Mouse (Mus musculus): Measurements from ENCODE around the gene Slc16a13.
A peak's percentile ranks its signal among the peaks of the same experiment; 100 is the strongest.

Slc16a13 gene

DNA sequence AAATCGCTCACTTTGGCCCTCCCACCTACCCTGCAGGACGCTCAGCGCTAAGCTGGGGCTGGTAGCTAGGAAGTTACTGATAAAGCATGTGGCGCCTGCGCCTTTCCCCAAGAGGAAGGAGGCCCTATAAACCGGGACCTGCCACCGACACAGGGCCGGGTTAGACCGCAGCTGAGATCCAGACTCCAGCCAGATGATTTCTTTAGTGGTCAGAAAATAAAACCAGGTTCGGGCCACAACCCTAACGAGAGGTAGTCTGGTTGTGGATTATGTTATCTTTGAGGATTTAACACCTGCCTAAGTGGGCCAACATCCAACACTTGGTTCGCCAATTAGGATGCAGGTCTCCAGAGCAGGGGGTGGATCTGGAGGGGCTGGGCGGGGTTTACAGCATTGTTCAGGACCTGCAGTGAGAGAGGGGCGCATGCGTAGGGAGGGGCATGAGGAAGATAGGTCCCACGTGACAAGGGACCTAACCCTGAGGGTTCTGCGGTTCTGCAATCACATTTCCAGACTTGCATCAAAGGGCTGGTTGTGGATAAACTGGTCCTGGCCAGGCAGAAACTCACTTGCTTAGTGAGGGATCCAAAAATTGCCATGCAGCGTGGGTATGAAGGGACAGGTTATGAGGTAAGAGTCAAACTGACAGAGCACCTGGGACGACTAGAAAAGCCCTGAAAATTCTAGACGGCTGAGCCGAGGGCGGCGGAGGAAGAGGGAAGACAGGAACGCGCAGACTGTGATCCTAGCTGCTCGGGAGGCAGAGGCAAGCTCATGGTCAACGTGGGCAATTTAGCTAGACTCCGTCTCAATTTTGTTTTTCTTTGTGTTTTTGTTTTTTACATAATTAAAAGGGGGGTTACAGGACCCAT is at the start of gene Slc16a13:
TSS of gene Slc16a13 (minus strand) at position 334 of the 872 bp plus-strand sequence.
- DNase-seq (ENCODE audit: low spot score) = peak; percentile 94

DNA sequence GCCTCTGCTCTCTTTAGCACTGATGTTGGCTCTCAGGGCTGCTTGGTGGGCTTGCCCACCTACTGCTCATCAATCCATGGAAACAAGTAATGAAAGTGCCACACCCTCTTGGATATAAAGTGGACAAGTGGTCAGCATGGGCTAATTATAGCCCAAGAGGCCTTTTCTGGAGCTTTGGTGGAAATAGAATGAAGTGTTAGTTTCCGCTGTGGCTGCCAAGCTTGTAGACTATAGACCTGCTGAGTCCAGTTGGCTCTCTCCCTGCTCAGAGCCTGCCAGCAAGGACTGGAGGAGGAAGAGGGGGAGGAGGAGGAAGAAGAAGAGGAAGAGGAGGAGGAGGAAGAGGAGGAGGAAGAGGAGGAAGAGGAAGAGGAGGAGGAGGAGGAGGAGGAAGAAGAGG is 45.5 kb upstream of the Slc16a13 start:
- DNase-seq (ENCODE audit: low spot score) = no peak

DNA sequence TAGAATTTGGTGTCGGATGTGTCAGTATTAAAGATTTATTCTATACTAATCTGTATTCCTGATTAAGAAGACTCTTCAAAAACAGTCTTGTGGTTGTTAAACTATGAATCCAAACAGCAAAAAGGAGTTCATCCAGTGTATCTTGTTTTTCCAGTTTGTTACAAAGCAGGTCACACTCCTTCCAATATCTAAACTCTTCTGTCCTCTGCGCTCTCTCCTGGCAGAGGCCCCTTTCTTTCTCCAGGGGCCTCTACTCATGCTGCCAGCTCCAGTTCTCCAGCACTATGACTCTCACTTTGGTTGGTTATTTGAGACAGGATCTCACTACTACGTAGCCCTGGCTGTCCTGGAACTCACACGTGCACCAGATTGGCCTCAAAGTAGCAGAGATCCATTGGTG is 45.0 kb upstream of the Slc16a13 start:
- DNase-seq (ENCODE audit: low spot score) = no peak

DNA sequence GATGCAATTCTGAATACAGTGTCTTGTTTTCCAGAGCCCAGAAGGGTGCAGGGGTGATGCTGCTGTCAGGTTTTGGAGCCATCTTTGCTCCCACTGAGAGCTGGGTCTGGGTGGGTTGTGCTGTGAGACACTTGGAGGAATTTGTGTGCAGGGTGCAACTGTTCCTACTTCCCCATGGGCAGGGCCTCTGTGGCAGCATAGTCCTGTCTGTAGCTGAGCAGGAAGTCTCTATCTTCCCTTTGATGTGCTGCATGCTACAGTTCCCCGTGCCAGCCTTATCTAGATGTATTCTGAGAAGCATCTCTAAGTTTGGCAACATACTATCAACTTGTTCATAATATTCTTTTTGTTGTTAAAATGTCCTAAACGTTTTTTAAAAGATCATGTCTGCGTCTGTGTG is 44.4 kb upstream of the Slc16a13 start:
- no peak for DNase-seq (ENCODE audit: low spot score)

DNA sequence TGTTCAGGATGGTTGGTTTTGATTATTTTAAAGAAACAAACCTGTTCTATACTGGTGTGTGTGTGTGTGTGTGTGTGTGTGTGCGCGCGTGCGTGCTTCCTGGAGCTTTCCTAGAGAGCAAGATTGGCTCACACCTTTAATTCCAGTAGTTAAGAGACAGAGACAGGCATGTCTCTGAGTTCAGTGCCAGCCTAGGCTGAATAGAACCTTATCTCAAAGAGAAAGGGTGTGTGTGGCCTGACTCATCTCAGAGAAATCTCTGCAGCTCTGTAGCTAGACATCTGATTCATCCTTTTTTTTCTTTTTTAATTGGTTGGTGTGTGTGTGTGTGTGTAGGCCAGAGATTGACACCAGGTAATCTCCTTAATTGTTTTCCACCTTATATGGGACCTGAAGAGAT is 38.2 kb upstream of the Slc16a13 start:
- DNase-seq (ENCODE audit: low spot score) = no peak

DNA sequence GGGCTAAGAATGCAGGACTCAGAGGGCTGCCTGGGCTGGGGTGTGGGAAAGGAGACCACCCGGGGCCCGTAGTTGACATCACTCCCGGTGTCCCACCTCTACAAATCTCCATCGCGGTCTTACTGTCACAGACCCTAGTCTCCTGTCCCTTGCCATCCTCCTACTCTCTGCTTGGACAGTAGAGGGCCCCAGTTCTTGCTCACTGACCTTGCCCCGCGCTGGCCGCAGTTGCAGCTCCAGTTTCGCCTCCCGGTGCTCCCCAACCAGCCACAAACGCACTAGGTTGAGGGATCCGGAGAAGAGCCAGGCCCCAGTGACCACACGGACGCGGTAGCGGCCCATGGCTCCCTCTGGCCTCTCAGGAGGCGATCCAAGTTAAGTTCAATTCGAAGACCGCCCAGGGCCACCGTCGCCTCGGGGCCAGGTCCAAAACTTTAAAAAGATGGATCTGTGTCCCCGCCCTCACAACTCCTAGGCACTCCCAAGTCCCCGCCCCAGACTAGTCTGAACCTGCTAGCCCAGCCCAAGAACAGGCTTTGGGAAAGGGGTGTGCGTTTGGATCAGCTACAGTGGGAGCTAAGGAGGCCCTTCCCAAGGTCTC is 34.2 kb upstream of the Slc16a13 start, which contains the start of gene Alox12:
TSS of gene Alox12 (minus strand) at position 423 of the 601 bp plus-strand sequence.
- DNase-seq (ENCODE audit: low spot score) = no peak

DNA sequence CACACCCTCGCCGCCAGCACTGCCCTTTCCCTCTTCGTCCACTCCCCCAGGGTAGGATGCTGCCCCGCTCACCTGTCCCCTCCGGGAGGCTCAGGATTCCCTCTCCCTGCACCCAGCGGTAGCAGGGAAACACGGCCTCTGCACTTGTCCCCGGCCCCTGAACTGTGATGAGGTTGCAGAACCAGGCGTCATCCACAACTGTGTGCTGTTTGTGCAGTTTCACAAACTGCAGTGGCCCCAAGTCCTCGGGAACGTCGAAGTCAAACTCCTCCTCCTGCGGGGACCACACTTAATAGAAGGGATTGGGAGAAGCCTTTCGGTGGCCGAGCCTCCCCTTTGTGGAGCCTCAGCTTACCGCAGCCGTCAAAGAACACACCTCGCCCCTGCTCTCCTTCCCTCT is 33.5 kb upstream of the Slc16a13 start:
- no peak for DNase-seq (ENCODE audit: low spot score)

DNA sequence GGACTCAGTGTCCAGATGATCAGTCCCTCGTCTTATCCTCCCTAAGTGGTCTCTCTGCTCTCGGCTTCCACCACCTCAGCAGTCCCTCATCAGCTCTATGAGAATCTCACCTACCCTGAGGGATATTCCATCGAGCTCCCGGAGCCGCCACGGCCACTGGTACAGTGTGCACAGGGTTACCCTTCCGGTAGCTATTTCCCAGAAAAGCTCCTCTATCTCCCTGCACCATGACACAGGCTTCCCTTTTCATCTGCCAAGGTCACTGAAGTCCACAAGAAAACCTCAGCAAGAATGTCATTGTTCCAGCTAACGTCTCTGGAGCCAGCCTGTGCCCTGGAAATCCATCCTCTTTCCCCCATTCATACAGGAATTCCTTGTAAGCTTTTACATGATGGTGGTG is 31.0 kb upstream of the Slc16a13 start:
- DNase-seq (ENCODE audit: low spot score) = no peak

DNA sequence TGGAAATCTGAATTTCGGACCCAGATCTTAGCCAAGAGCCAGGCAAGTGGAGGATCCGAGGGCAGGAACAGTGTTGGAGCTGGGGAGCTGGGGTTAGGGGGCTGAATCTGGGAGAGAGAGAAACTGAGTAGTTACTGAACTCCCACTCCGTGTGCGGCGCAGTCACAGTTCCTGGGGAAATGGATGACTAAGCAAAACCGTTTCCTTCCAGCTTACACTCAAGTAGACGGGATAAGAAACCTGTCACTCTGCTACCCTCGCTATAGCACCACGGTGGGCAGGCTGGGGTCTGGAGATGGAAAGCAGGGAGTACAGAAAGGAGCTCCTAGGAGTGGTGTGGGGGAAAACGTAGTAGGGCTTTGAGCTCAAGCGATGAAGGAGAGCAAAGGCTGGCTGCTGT is 29.3 kb upstream of the Slc16a13 start:
- no peak for DNase-seq (ENCODE audit: low spot score)

DNA sequence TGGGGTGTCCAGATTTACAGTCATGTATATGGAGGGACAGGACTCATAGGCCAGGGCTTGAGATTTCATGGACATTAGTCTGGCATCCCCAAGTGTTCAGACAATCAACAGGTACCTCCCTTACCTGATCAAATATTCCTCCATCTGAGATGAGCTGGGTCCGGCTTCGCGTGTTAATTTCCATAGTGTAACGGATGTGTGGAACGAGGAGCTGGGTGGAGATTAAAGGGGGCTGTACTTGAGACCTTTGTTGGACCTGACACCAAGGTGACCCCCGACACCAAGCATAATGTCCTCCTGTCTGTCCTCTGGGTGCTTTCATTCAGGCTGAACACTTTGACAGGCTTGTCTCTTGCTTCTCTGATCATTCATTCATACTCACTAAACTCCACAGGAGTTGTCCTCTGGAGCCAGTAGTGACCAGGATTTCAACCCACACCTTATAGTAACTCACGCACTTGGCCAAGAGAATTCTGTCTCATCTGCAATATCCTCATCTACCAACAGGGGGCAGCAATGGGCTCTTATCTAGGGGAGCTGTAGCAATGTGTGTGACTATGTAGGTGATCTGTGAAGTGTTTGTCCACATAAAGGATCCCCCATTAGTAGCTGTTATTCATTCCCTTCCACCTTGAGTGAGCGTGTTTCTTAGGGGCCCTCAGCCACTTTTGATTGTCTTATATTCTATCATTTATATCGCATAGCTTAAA is 26.4 kb upstream of the Slc16a13 start:
- no peak for DNase-seq (ENCODE audit: low spot score)

DNA sequence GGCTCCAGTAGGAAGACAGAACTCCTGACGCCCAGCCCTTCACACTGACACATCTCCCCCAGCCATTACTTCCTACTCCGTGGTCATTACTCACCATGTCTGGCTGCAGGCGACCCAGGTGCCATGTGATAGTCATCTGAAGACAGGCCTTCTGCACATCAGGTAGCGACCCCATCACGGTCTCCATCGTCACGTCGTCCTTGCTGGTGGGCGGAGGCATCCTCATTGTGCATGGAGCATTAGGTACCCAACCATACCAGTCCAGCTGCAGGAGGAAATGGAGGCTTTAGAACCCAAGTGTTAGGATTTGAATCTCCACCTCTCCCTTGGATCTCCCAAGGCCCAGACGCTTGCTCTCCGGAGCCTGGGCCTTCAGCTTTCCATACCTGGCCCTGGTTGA is 21.7 kb upstream of the Slc16a13 start:
- no peak for DNase-seq (ENCODE audit: low spot score)

DNA sequence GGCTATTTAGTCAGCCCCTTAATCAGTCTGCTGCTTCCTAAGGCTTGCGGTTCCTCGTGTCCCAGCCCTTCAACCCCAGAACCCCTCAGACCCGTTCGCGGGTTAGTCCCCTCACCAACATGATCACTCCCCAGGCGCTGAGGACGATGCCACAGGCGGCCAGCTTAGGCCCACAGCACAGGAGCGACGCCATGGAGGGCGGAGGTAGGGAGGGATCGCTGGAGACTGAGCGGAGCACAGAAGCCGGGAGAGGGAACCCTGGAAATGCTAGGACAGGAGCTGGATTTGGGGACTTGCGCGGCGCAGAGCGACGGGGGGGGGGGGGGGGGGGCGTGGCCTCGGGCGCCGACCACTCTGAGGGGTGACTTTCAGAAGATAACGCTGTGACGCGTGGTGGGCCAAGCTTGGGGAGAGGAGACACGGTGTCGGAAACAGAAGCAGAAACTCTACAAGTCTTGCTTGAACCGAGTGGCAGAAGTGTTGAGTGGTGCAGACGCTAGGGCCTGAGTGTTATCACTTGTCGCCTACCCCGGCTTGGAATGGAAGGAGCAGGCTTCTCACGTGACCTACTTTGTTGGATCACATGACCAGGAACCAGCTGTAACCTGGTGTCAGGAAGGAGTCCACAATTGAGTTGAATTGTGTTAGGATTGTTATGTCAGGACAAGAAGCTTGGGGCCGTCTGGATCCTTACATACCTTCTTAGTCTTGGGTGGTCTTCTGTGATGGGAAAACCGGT is 18.8 kb upstream of the Slc16a13 start, which contains the start of the genes Gm21988 and Rnasek:
TSS of gene Gm21988 (minus strand) at position 290 of the 739 bp plus-strand sequence.
TSS of gene Rnasek (minus strand) at position 302 of the 739 bp plus-strand sequence.
- peak; percentile 67 for DNase-seq (ENCODE audit: low spot score)

DNA sequence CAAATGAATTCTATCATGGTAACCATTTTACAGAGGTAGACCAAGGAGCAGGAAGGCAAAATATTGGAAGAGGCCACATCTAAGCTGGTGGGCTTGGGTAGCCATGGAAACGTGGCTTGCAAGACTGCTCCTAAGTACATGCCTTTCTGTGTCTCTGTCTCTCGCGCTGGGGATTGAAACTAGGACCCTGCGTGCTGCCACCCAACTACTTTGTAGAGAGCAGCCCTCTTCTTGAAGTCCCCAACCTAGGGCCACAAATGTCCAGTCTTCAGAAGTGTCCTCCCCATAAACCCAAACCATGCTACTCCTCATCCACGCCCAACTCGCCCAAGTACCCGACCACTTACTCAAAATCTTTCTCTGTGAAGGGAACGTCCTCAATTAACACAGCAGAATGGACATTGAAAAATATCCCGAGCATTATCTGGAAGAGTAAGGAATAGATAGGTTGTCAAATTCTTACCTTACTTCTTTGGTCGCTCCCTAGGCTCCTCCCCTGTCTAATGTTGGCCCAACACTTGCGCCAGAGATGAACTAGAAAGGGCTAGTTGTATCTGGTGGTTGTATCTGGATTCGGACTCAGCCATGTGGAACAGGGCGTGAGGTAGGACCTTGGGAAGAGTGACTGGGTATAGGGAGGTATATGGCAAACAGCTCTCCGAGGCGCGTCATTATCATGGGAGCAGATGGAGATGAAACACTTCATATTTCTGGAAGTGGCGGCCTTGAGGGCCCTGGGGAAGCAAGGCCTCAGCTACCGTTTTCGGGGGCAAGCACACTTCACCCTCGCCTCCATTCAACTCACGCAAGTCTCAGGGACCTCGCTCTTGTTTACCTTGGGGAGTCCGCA is 18.0 kb upstream of the Slc16a13 start:
- no peak for DNase-seq (ENCODE audit: low spot score)

DNA sequence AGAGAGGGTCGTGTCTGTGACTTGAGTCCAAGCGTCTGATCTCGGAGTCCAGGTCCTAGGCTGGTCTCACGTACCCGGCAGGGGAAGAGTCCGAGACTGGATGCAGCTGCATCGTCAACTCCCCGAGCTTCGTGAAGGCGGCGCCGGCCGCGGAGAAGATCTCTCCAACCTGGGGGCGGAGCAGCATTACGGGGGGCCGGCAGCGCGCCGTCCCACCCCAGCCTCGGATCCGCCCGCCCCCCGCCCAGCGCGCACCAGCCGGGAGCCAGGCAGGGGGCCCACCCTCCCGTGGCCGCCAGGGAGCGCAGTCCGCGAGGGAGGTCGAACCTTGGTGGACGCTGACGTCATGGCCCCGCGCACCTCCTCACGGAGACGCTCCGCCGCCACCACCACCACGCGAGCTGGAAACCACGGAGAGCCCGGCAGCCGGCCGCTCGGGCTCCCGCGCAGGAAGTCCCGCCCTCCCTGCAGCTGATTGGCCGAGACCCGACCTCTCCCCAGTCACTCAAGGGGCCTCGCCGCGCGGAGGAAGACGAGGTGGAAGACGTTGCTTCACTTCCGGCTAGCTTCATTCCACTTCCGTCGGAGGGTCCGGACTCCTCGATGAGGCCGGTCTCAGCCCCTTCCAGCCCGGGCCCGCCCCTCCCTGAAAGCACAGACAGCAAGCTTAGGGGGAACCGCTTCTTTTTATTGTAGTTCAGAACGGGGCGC is 16.7 kb upstream of the Slc16a13 start, which contains the start of gene 0610010K14Rik:
TSS of gene 0610010K14Rik (minus strand) at position 458 of the 711 bp plus-strand sequence.
- DNase-seq (ENCODE audit: low spot score) = peak; percentile 96

DNA sequence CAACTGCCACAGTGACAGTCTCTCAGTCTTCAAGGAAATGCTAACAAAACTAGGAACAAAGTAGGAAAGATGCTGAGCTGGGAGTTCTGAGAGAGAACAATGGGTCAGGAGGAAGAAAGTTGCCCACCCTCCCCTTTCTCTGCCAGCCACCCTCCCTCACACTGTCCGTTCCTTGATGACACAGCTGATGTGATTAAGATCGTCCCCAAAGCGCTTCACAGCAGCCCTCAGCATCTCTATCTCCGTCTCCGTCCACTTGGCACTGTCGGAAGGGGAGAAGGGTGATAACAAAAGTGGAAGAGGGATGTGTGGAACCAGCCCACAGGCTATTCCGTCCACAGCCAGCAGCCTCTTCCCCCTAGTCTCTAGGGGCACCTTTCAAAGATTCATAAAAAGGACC is 15.9 kb upstream of the Slc16a13 start:
- no peak for DNase-seq (ENCODE audit: low spot score)

DNA sequence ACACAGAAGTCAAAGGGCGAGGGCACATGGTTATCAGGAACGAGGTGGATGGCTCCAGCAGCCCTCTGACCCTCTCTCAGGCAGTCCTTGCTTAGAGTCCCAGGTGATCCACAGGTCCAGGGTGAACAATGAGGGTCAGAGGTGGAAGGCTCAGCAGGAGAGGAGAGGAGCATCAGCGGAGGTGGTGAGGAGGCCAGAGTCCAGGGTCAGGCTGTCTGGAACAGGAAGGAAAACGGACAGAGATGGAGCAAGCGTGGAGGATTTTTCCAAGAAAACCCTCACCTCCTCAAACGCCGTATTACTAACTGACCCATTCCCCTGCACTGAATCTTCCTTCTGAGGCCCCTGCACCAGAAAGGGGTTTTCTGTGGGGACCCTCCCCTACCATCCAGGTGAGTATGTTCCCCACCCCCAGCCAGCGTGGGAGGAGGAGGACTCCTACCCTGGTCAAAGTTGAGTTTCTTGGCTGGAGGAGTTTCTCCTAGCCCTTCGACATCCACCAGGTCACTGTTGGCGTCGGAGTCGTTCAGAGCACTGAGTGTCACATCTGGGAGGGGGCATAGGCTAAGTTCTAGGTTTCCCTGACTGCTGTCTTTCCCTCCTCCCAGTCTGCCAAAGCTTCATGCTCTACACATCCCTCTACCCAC is 14.5 kb upstream of the Slc16a13 start:
- DNase-seq (ENCODE audit: low spot score) = no peak

DNA sequence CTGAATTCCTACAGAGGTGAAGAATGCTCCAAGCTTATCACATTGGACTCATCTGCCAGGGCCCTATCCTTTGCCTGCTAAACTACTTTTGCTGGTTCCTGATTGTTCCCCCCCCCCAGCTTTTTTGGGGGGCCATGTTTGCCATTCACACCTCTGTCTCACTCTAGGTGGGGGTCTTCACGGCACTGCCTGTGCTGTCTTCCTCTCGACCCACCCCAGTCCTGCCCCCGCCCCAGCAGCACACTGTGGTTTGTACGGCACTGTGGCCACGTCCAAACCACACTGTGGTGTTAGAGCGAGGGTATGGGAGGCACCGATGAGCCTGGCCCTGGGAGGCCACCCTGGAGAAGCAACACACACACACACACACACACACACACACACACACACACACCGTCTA is 13.6 kb upstream of the Slc16a13 start:
- no peak for DNase-seq (ENCODE audit: low spot score)

DNA sequence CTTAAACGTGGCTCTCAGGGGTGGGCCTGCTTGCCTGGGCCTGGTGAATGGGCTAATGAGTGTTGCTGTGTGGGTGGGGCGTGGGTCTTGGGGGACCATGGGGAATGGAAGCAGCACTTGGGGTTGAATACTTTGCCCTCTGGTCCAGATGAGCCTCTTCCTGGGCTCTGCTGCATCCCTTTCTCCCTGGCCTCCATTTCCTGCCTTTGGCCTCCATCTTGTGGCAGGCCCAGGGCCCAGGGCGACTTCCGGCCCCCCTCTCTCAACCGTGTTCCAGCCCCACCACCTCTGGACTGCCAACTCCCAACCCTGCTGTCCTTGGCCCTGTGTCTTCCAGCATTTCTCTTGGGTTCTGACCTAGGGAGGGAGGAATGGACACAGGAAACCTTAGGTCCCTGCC is 13.2 kb upstream of the Slc16a13 start:
- peak; percentile 66 for DNase-seq (ENCODE audit: low spot score)

DNA sequence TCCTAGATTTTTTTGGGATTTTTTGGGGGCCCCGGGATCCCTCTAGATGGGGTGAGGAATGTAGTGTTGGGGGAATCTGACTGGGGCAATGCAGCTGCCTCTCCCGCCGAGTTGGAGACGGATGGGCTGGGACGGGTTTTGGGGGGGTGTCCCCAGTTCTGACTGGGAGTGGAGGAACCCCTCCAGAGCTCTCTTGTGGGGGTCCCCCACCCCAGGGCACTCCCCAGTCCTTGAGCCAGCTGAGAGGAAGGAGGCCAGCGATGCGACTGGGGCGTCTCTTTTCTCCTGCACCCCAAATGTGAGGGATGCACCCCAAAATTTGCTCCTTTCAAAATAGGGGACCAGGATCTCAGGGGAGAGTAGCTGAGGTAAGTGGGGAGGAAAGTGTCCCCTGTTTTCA is 12.2 kb upstream of the Slc16a13 start:
- no peak for DNase-seq (ENCODE audit: low spot score)

DNA sequence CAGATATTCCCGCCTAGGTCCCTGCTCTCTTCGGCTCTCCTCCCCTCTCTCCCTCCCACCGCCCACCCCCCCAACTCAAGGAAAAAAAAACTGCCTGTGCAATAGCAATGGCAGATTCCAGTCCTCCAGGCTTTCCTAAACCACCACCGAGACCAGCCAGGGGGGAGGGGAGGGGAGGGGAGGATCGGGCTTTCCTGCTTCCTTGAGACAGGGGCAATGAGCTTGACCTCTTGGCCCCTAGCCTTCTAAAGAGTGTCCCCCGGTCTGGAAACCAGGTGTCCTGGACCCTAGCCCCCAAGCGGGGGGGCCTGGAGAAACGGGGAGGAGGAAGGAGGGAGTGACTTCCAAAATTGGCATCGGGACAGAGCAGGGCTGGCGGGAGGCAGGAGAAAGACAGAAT is 11.7 kb upstream of the Slc16a13 start:
- DNase-seq (ENCODE audit: low spot score) = no peak

Measured in ovary, adult 18-20 months (tissue).